Mouse (Mus musculus) megakaryocyte progenitor cell, adult 5-6 weeks (primary cell): Measurements from ENCODE around the gene Zfp740. TPM values are rescaled to one million over a fixed set of nuclear protein-coding genes. Genes with fewer than 3 reads are reported as not detected.
A peak's percentile ranks its signal among the peaks of the same experiment; 100 is the strongest.

Experiments used
- ATAC-seq: replicated peaks from 2 replicates; pipeline ENCODE4 v1.8.0; 2016; ENCODE audit warnings: mild to moderate bottlenecking, moderate TSS enrichment, inconsistent platforms; ENCODE audit not compliant: poor library complexity
- total RNA-seq, 2 experiments: library from RNA; stranded (forward) in 1 of 2; stranded (reverse) in 1 of 2; fragments of 157-497, 149-512 nt in 1 of 2; fragments of 200-1000 nt in 1 of 2; gene quantifications; 2 replicates each; pipeline versions ENCODE4 v1.2.3 to v1.2.4; 2015 to 2017

The Zfp740 gene
- total RNA-seq, 2 experiments from 2014 or later: 19.7 to 28.3 TPM

DNA sequence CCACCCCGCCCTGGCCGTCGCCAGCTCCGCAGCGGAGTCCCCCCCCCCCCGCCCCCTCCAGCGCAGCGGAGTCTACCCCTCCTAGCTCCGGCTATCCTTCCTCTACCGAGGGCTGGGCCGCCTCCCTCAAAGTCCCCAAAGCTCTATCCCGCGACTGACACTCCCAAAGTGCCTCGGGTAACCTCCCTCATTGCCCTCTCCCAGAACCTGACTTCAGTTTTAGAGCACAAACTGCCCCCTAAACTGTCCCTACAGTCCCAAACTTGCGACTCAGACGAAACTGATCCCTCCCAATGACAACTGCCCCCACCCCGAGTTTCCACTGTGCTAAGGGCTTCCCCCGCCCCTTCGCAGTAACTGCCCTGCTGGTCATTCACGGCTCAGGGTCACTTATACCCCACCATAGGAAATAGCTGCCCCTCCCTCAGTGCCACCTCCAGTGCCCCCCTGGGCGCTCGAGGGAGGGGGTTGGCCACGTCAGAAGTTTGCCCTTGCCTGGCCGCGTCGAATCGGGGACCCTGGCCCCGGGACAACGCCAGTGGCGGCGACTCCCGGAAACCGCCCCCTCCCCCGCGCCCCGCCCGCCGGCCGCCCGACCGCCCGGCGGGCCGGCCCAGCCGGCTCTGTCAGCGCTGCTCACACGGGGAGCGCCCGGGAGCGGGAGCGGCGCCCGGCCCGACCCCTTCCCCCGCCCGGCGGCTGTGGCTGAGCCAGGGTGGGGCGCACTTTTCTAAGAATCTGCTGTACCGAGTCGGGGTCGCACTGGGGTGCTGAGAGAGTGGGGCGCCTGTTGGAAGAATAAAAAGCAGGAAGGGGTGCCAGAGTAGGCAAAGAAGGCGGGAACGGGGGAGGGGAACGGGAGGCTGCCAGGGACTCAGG lies 44.4 kb downstream of the Zfp740 start:
- peak; percentile 7 for ATAC-seq

DNA sequence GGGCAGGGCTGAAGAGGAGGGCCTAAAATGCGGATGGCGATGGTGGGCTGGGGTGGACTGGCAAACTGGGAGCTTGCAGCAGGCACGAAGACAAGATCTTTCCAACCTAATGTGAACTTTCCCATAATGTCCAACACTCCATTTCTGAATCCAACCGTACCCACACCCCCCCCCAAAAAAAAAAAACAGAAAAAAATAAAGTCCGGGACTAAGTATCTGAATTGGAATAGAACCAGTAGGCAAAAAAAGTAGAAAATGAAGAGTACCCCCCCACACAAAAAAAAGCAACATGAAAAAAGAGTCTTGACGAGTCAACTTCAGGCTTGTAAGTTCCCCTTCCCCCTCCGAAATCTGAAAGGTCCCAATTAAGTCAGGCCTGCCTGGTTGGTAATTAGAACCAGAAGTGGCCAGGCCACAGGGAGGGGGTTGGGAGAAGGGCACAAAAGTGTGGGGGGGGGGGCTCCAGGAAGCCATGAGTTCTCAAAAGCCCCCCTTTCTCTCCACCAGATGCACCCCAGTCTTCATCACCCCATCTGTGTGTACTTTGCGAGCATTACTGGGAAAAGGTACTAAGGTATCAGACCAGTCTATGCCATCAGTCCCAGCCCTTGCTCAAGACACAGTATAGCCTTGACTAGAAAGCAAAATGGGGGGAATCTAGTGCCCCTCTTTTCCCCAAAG lies 45.2 kb downstream of the Zfp740 start:
- no peak for ATAC-seq

DNA sequence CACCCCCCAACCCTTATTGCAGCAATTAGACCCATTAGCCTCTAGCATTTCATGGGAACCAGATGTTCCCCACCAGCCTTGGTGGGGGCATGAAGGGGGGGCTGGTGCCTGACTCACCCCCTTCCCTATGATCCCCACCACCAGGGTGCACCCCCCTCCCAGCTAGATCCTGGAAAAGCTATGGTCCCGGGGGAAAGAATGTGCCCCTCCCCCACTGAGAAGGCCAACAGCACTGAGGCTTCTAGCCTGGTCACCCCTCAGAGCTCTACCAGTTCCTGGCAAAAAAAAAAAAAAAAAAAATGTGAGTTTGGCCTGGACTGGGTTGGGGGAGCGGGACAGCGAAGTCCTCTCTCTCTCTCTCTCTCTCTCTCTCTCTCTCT lies 45.8 kb downstream of the Zfp740 start:
- no peak for ATAC-seq

GRCm38 (mm10) chr15:102249251-102249691 lies 46.2 kb downstream of the Zfp740 start:
- no peak for ATAC-seq

DNA sequence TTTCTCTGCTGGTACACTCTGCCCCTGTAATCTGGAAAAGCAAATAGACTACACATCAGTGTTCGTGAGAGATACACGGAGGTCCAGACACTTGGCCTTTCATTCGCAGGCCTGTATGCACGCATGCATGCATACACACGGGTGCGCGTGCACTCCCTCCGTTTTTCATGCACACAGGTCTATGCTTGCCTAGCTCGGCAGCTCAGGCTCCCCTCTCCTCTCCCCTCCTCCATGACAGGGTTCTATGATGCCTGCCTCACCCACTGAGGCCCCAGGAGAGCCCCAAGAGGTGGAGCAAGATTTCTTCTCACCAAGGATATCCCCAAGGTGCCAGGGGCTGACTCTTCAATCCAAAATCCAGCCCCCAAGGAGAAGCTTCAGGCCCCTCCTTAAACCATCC lies 46.9 kb downstream of the Zfp740 start:
- ATAC-seq: no peak

DNA sequence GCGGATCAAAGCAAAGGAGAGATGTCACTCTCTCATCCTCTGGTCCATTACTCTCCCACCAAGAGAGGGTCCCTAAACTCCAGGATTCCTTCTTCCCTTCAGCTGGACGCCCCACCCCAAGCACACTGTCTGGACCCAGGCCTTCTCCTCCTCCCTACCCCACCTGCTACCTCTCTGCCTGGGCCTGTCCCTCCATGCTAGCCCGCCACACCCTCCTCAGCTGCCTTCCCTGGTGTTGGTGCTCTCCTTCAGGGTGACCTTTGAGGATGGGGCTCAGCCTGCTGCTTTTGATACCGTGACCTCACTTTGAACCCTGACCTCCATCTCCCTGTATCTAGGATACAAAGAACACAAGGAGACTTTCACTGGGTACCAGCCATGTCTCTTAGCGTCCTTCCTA lies 47.5 kb downstream of the Zfp740 start:
- no peak for ATAC-seq

DNA sequence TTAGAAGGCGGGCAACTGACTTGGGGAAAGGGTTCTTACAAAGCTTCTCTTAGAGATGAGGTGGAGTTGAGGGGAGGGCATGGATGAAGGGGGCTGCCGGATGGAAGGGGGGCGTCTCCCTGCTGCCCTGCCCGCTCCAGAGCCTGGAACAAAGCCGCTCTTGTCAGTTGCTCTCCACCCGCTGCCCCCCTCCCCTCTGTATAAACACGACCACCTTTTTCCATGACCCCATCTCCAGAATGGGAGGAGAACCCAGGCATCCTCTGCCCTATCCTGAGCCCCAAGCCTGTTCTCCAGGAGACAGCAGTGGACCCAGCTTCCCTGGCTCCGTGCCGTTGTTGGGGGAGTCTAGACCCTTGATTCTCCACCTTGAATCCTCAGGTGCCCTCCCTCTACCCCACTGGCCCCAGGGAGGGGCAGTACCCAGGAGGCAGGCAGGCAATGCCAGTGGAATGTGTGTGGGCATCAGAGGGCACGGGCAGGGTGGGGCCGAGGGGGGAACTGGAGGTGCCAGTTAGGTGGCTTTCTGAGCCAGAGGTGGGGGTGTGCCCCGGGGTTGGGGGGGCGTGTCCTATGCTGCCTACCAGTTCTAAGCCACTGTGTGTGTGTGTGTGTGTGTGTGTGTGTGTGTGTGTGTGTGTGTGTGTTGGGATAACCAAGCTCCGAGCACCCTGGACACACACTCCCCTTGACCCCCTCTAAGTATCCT lies 52.7 kb downstream of the Zfp740 start:
- no peak for ATAC-seq

GRCm38 (mm10) chr15:102256431-102257201 lies 53.6 kb downstream of the Zfp740 start:
- ATAC-seq: no peak

DNA sequence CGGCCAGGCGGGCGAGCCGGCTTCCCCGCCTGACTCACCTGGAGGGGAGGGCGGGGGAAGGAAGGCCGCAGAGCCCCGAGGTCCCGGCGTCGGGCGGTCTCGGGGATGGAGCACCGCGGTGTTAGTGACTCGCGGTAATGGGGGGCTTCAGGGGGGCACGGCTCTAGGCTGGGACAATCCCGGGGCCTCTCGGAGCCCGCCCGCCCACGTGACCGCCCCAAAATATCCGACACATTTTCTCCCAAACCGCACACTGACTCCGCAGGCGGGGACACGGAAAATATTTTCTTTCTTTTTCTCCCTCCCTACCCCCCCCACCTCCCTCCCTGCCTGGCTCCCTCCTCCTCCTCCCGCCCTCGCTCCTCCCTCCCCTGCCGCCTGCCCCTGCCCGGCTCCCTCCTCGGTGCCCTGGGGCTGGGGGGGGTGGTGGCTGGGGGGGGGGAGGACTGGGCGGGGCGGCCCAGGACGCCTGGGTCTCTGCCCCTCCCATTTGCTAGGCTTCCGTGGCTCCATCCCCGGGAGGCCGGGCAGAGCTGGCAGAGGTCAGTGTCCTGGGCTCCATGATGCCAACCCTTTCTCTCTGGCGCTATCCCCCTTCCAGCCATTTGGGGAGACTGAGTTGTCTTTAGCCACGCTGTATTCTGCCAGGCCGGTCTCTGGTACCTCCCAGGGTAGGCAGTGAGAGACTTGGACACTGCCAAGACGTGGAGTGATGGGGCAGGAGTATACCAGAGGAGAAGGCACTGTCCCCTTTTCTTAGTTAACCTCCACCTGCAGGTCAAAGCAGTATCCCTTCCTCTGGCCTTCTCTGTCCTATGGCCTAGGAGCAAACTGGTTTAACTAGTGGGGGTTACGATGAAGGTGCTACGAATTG lies 54.4 kb downstream of the Zfp740 start, which contains the start of gene Rarg:
Gene Rarg, minus strand, starts transcription at position 316 of the 874 bp plus-strand sequence.
- ATAC-seq: peak; percentile 40

- ATAC-seq: no peak
Measured at GRCm38 (mm10) chr15:102258076-102258470, 55.0 kb downstream of the Zfp740 start.

DNA sequence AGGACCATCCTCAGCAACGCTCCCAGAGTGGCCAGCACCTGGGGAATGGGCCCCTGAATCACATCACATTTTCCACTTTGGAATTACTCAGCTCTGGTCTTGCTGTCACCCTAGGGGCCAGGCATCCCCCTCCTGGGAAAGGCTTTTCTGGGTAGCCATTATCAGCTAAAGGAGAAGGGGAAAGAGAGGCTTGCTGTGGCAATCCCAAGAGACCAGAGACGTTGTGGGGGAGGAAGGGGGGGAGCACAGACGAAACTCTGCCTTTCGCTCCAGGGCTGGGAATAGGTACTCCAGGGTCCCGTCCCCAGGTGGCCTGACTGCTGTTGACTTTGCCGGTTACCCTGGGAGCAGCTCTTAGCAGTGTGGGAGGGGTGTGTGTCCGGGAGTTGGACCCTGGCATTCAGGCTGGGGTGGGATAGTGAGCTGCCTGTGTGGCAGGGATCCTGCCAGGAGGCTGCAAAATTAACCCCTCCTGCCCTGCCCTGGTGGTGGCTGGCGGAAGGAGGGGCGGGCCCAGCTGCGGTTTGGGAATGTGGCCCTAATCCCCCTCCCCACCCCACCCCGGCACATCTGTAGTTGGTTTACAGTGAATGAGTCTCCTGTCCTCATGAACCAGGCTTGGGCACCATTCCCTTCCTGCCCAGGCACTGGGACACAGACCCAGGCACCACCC lies 55.7 kb downstream of the Zfp740 start:
- ATAC-seq: no peak

DNA sequence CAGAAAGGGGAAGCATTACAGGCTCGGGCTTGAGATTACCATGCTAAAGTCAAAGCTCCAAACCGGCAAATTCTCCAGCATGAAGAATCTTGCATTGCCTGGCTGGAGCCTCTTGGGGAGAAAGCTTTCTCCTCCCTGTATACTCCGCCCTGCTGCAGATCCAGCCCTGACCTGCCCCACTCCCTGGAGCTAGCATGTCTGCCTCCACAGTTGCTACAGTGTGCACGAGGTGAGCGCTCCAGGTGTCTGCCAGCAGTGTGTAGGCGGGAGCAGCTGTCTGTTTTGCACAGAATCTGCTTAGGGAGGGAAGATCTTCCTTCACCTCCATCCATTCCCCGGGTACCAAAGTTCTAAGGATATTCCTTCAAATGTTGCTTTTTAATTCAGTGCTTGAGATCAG lies 59.5 kb downstream of the Zfp740 start:
- ATAC-seq: peak; percentile 27; the same call in 1 of the 2 replicates

DNA sequence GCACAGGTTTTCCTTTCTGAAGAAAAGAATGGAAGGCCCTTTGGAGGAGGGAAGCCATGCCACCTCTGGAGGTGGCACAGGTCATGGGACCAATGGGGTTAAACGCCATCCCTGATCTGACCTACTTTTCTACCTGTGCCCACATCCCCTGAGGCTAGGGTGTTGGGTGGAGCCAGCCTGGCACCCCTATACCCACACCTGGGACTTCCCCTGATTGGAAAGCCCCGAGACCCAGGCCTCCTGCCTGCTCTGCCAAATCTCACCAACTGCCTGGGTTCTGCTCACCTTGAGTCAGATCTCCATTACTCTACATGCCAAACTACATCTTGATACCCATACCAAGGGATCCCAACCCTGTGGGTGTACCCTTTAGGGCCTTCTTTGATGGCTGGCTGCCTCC lies 60.0 kb downstream of the Zfp740 start:
- no peak for ATAC-seq

Other genes with a start within 250 kb of the Zfp740 start
- gene Krt78, start 249.0 kb upstream of the Zfp740 start, total RNA-seq (2015): not detected in 2 replicates
- not detected in 2 replicates for gene Krt78, start 249.0 kb upstream of the Zfp740 start, total RNA-seq (2017)
- gene Krt8, start 198.8 kb upstream of the Zfp740 start, total RNA-seq (2015): 0.12 and 0.73 TPM in 2 replicates
- 0.12 and 0.44 TPM in 2 replicates for gene Krt8, start 198.8 kb upstream of the Zfp740 start, total RNA-seq (2017)
- 7.9 and 11.8 TPM in 2 replicates for gene Krt18, start 175.1 kb upstream of the Zfp740 start, total RNA-seq (2015)
- gene Krt18, start 175.1 kb upstream of the Zfp740 start, total RNA-seq (2017): 12.0 and 14.6 TPM in 2 replicates
- 163 and 180 TPM in 2 replicates for gene Eif4b, start 129.5 kb upstream of the Zfp740 start, total RNA-seq (2015)
- 394 and 459 TPM in 2 replicates for gene Eif4b, start 129.5 kb upstream of the Zfp740 start, total RNA-seq (2017)
- gene Tns2, start 102.8 kb upstream of the Zfp740 start, total RNA-seq (2015): not detected in 2 replicates
- not detected in 2 replicates for gene Tns2, start 102.8 kb upstream of the Zfp740 start, total RNA-seq (2017)
- 2.9 and 3.2 TPM in 2 replicates for gene Spryd3, start 67.0 kb upstream of the Zfp740 start, total RNA-seq (2015)
- gene Spryd3, start 67.0 kb upstream of the Zfp740 start, total RNA-seq (2017): 11.5 and 17.9 TPM in 2 replicates
- not detected in 2 replicates for gene Igfbp6, start 58.9 kb upstream of the Zfp740 start, total RNA-seq (2015)
- gene Igfbp6, start 58.9 kb upstream of the Zfp740 start, total RNA-seq (2017): not detected in 2 replicates
- gene Soat2, start 52.7 kb upstream of the Zfp740 start, total RNA-seq (2015): 0.73 and 1.9 TPM in 2 replicates
- gene Soat2, start 52.7 kb upstream of the Zfp740 start, total RNA-seq (2017): 1.2 and 3.3 TPM in 2 replicates
- 6.3 and 10.2 TPM in 2 replicates for gene Csad, start 1.5 kb downstream of the Zfp740 start, total RNA-seq (2015)
- gene Csad, start 1.5 kb downstream of the Zfp740 start, total RNA-seq (2017): 6.4 and 8.1 TPM in 2 replicates
- 26.6 and 29.2 TPM in 2 replicates for gene Itgb7, start 28.7 kb downstream of the Zfp740 start, total RNA-seq (2015)
- gene Itgb7, start 28.7 kb downstream of the Zfp740 start, total RNA-seq (2017): 36.7 and 44.6 TPM in 2 replicates
- gene Rarg, start 54.3 kb downstream of the Zfp740 start, total RNA-seq (2015): 4.1 and 4.8 TPM in 2 replicates
- 3.9 and 4.2 TPM in 2 replicates for gene Rarg, start 54.3 kb downstream of the Zfp740 start, total RNA-seq (2017)
- gene Gm9918, start 67.3 kb downstream of the Zfp740 start, total RNA-seq (2015): not detected in 2 replicates
- gene Gm9918, start 67.3 kb downstream of the Zfp740 start, total RNA-seq (2017): not detected in 2 replicates
- 28.2 and 33.0 TPM in 2 replicates for gene Mfsd5, start 76.2 kb downstream of the Zfp740 start, total RNA-seq (2015)
- 17.8 and 25.5 TPM in 2 replicates for gene Mfsd5, start 76.2 kb downstream of the Zfp740 start, total RNA-seq (2017)
- gene Espl1, start 93.0 kb downstream of the Zfp740 start, total RNA-seq (2015): 33.9 and 34.8 TPM in 2 replicates
- 15.0 and 19.2 TPM in 2 replicates for gene Espl1, start 93.0 kb downstream of the Zfp740 start, total RNA-seq (2017)
- gene Pfdn5, start 122.9 kb downstream of the Zfp740 start, total RNA-seq (2015): 345 and 346 TPM in 2 replicates
- gene Pfdn5, start 122.9 kb downstream of the Zfp740 start, total RNA-seq (2017): 343 and 379 TPM in 2 replicates
- gene Myg1, start 128.5 kb downstream of the Zfp740 start, total RNA-seq (2015): 26.5 and 28.4 TPM in 2 replicates
- 56.4 and 58.5 TPM in 2 replicates for gene Myg1, start 128.5 kb downstream of the Zfp740 start, total RNA-seq (2017)
- 103 and 110 TPM in 2 replicates for gene Aaas, start 147.5 kb downstream of the Zfp740 start, total RNA-seq (2015)
- 141 and 151 TPM in 2 replicates for gene Aaas, start 147.5 kb downstream of the Zfp740 start, total RNA-seq (2017)
- not detected in 2 replicates for gene Sp7, start 163.9 kb downstream of the Zfp740 start, total RNA-seq (2015)
- not detected in 2 replicates for gene Sp7, start 163.9 kb downstream of the Zfp740 start, total RNA-seq (2017)
- gene Sp1, start 202.9 kb downstream of the Zfp740 start, total RNA-seq (2015): 62.0 and 63.9 TPM in 2 replicates
- 46.4 and 52.9 TPM in 2 replicates for gene Sp1, start 202.9 kb downstream of the Zfp740 start, total RNA-seq (2017)
- 0.07 TPM in 1 of 2 replicates, not detected in the other for gene Amhr2, start 242.1 kb downstream of the Zfp740 start, total RNA-seq (2015)
- gene Amhr2, start 242.1 kb downstream of the Zfp740 start, total RNA-seq (2017): not detected in 2 replicates